Mouse (Mus musculus): Measurements from ENCODE around the gene Olfr19.
"Not testable (repeated sequence)": the region's sequence is repeated elsewhere in the genome, so short reads cannot be mapped to it uniquely, and the experiment has no call there.

Olfr19 gene

GRCm38 (mm10) chr16:16676305-16676704 lies at the start of gene Olfr19:
Gene Olfr19 (minus strand): TSS chr16:16676405.
- DNase-seq (ENCODE audit: low spot score): no peak

- no peak for DNase-seq (ENCODE audit: low spot score)
These were observed 8.8 kb upstream of the Olfr19 start for GRCm38 (mm10) chr16:16684975-16685374.

GRCm38 (mm10) chr16:16684053-16684452 lies 7.8 kb upstream of the Olfr19 start:
- DNase-seq (ENCODE audit: low spot score): no peak

GRCm38 (mm10) chr16:16664994-16665393 lies 11.2 kb downstream of the Olfr19 start:
- no peak for DNase-seq (ENCODE audit: low spot score)

- not testable (repeated sequence) for DNase-seq (ENCODE audit: low spot score)
These were observed 11.7 kb downstream of the Olfr19 start for GRCm38 (mm10) chr16:16664516-16664915.

GRCm38 (mm10) chr16:16645148-16645547 lies 31.1 kb downstream of the Olfr19 start:
- DNase-seq (ENCODE audit: low spot score): no peak

- no peak for DNase-seq (ENCODE audit: low spot score)
These were observed 42.5 kb downstream of the Olfr19 start for GRCm38 (mm10) chr16:16633730-16634129.
